ENCODE assay signal across 8 mouse cellular contexts in genomic region chr8:126582509-126582908, GRCm38 (mm10). TPM values are rescaled to one million over a fixed set of nuclear protein-coding genes. Genes with fewer than 3 reads are reported as not detected.
DNase-seq lines count a peak whose midpoint lies in the region; ATAC-seq lines count a peak whose summit lies in the region.

No protein-coding gene starts in this region.

- H3K36me3 ChIP-seq in forebrain, embryonic 10.5 days (replicated peaks) = peaks cover 11% of the 10 kb centered on the region
- H3K36me3 ChIP-seq in forebrain, embryonic 15.5 days = no peaks in the 10 kb centered on the region
- H3K36me3 ChIP-seq in embryonic facial prominence, embryonic 11.5 days (replicated peaks; ENCODE audit: control insufficient read depth, insufficient read depth, low read depth, low read length) = no peaks in the 10 kb centered on the region
- H3K36me3 ChIP-seq in heart, embryonic 15.5 days = no peaks in the 10 kb centered on the region

- H3K9ac ChIP-seq in forebrain, embryonic 15.5 days (replicated peaks) = no peak overlapping the region
- no peak overlapping the region for H3K9ac ChIP-seq in embryonic facial prominence, embryonic 11.5 days (replicated peaks; ENCODE audit: low read length)
- no peak overlapping the region for H3K9ac ChIP-seq in heart, embryonic 15.5 days

- peaks cover 5% of the 10 kb centered on the region; the same call in 1 of the 2 replicates for H3K9me3 ChIP-seq in forebrain, embryonic 10.5 days
- H3K9me3 ChIP-seq in forebrain, embryonic 15.5 days = no peaks in the 10 kb centered on the region
- H3K9me3 ChIP-seq in embryonic facial prominence, embryonic 11.5 days (replicated peaks; ENCODE audit: control insufficient read depth, low read length) = no peaks in the 10 kb centered on the region
- no peaks in the 10 kb centered on the region for H3K9me3 ChIP-seq in heart, embryonic 15.5 days (replicated peaks)

- 41% methylated on average over 6 of the region's 6 CpGs for WGBS in forebrain, embryonic 10.5 days
- WGBS in forebrain, embryonic 15.5 days = 38% methylated on average over 6 of the region's 6 CpGs
- WGBS in embryonic facial prominence, embryonic 11.5 days = 36% methylated on average over 6 of the region's 6 CpGs
- WGBS in heart, embryonic 15.5 days = 34% methylated on average over 6 of the region's 6 CpGs

- no peak for DNase-seq in forebrain, embryonic 10.5 days (ENCODE audit: extremely low spot score, low spot score)
- peak; percentile 73 for DNase-seq in NIH3T3 (ENCODE audit: low read depth)
- peak; percentile 75 for DNase-seq in embryonic facial prominence, embryonic 11.5 days (ENCODE audit: low spot score)
- peak; percentile 40 to 76 for DNase-seq in layer of hippocampus, adult 18-20 months (ENCODE audit: low spot score in 2 of 2)
- peak; percentile 89 for DNase-seq in lung, postnatal 14 days
- peak; percentile 70 to 89 for DNase-seq in spleen, postnatal 10 days (ENCODE audit: low spot score in 2 of 2)

- no peak for ATAC-seq in forebrain, embryonic 15.5 days (replicated peaks)
- no peak for ATAC-seq in embryonic facial prominence, embryonic 11.5 days (replicated peaks; ENCODE audit: insufficient number of reproducible peaks, low FRiP score, low TSS enrichment, low read depth)
- ATAC-seq in heart, embryonic 15.5 days (replicated peaks; ENCODE audit: insufficient number of reproducible peaks, insufficient read depth, low FRiP score, low read depth) = no peak

- peak overlapping the region; percentile 99; the same call in 1 of the 2 replicates for H3K27ac ChIP-seq in forebrain, embryonic 10.5 days
- no peak overlapping the region for H3K27ac ChIP-seq in forebrain, embryonic 15.5 days (replicated peaks)
- no peak overlapping the region for H3K27ac ChIP-seq in embryonic facial prominence, embryonic 11.5 days (replicated peaks; ENCODE audit: low read depth, low read length)
- H3K27ac ChIP-seq in heart, embryonic 15.5 days = peak overlapping the region; percentile 96

- H3K4me2 ChIP-seq in forebrain, embryonic 15.5 days (replicated peaks) = no peak overlapping the region
- no peak overlapping the region for H3K4me2 ChIP-seq in embryonic facial prominence, embryonic 11.5 days (ENCODE audit: low read depth, low read length)
- no peak overlapping the region for H3K4me2 ChIP-seq in heart, embryonic 15.5 days

- no peak overlapping the region for H3K4me3 ChIP-seq in forebrain, embryonic 10.5 days
- H3K4me3 ChIP-seq in forebrain, embryonic 15.5 days = no peak overlapping the region
- H3K4me3 ChIP-seq in embryonic facial prominence, embryonic 11.5 days (ENCODE audit: low read depth, low read length) = no peak overlapping the region
- no peak overlapping the region for H3K4me3 ChIP-seq in heart, embryonic 15.5 days

- peaks cover 48% of the 10 kb centered on the region for H3K4me1 ChIP-seq in forebrain, embryonic 10.5 days
- H3K4me1 ChIP-seq in forebrain, embryonic 15.5 days = peaks cover 46% of the 10 kb centered on the region
- H3K4me1 ChIP-seq in embryonic facial prominence, embryonic 11.5 days (ENCODE audit: control insufficient read depth, insufficient read depth, low read length) = peaks cover 5% of the 10 kb centered on the region
- peaks cover 45% of the 10 kb centered on the region for H3K4me1 ChIP-seq in heart, embryonic 15.5 days (replicated peaks)

- H3K27me3 ChIP-seq in forebrain, embryonic 10.5 days (ENCODE audit: poor library complexity, severe bottlenecking) = no peaks in the 10 kb centered on the region
- H3K27me3 ChIP-seq in forebrain, embryonic 15.5 days = no peaks in the 10 kb centered on the region
- no peaks in the 10 kb centered on the region for H3K27me3 ChIP-seq in embryonic facial prominence, embryonic 11.5 days (ENCODE audit: control insufficient read depth, insufficient read depth, low read length)
- no peaks in the 10 kb centered on the region for H3K27me3 ChIP-seq in heart, embryonic 15.5 days

RNA-seq across cellular contexts. Expression of gene Irf2bp2, which starts 11.3 kb away (rescaled TPM):
- polyA plus RNA-seq in forebrain, embryonic 10.5 days (2016; fragmentation: Nextera tagmentation; extraction: Ambion mirVana) = 3.0 and 3.4 TPM in 2 replicates
- 10.5 and 11.1 TPM in 2 replicates for polyA plus RNA-seq in forebrain, embryonic 15.5 days (2015; fragmentation: Nextera tagmentation; extraction: Ambion mirVana)
- polyA plus RNA-seq in embryonic facial prominence, embryonic 11.5 days (2014; fragmentation: Nextera tagmentation; extraction: Ambion mirVana) = 6.5 and 6.9 TPM in 2 replicates
- 10.3 and 10.4 TPM in 2 replicates for polyA plus RNA-seq in heart, embryonic 15.5 days (2015; fragmentation: Nextera tagmentation; extraction: Ambion mirVana)
- 10 to 100 TPM; 62.6 to 73.0 TPM for total RNA-seq in layer of hippocampus, adult 18-20 months (2021)

Comparison
In these comparisons a context has a peak if more than half of its experiments do, and no peak if none do; other contexts are left out.
1. H3K27ac ChIP-seq: peak in forebrain, embryonic 10.5 days (single experiment) and heart, embryonic 15.5 days (single experiment); none in forebrain, embryonic 15.5 days (single experiment) and embryonic facial prominence, embryonic 11.5 days (single experiment).